Mouse (Mus musculus) liver, embryonic 14.5 days (tissue): ENCODE data around the gene Dut. TPM values are rescaled to one million over a fixed set of nuclear protein-coding genes. Genes with fewer than 3 reads are reported as not detected.

Experiments
- ATAC-seq: fragments of 200-750 bp; cut with Nextera tagmentation; 2 replicates; pipeline ENCODE4 v1.8.0; 2017; ENCODE audit warnings: moderate number of reproducible peaks, mild to moderate bottlenecking, moderate library complexity; ENCODE audit not compliant: insufficient read depth
- DNase-seq, 3 experiments: peaks; one replicate each; pipeline ENCODE4 v3.0.0-alpha.2; 2012 to 2013; ENCODE audit warnings: low read depth in 3 of 3, low spot score in 3 of 3
- H3K27ac ChIP-seq: fragments of 300-500 bp; sonication (generic); 2 replicates; pipeline ENCODE4 v1.5.1; 2014; ENCODE audit warnings: moderate library complexity, mild to moderate bottlenecking, control low read depth, inconsistent platforms
- H3K27me3 ChIP-seq: fragments of 300-500 bp; sonication (generic); 2 replicates; pipeline ENCODE4 v1.6.1; 2014; ENCODE audit warnings: mild to moderate bottlenecking, low read length, moderate library complexity; ENCODE audit not compliant: control insufficient read depth, insufficient read depth
- H3K36me3 ChIP-seq: fragments of 300-500 bp; sonication (generic); replicated peaks from 2 replicates; pipeline ENCODE4 v1.6.1; 2014; ENCODE audit warnings: low read depth; ENCODE audit not compliant: control insufficient read depth, insufficient read depth
- H3K4me1 ChIP-seq, 2 experiments: fragments of 200-500 bp in 1 of 2; fragments of 300-500 bp in 1 of 2; sonication (generic) in 1 of 2; replicated peaks; 2 replicates each; pipeline ENCODE4 v1.6.1; 2012 to 2014; ENCODE audit warnings: antibody characterized with exemption in 1 of 2, inconsistent platforms in 1 of 2, low read length in 1 of 2; ENCODE audit not compliant: control insufficient read depth in 2 of 2, insufficient read depth in 2 of 2
- H3K4me2 ChIP-seq: fragments of 300-500 bp; sonication (generic); 2 replicates; pipeline ENCODE4 v1.6.1; 2014; ENCODE audit warnings: low read depth, mild to moderate bottlenecking, control low read depth, moderate library complexity
- H3K4me3 ChIP-seq, 2 experiments: fragments of 200-500 bp in 1 of 2; fragments of 300-500 bp in 1 of 2; sonication (generic) in 1 of 2; 2 replicates each; pipeline ENCODE4 v1.5.1; 2012 to 2014; ENCODE audit warnings: low read depth in 2 of 2, low read length in 2 of 2, mild to moderate bottlenecking in 2 of 2, control low read depth in 1 of 2, inconsistent platforms in 1 of 2, moderate library complexity in 1 of 2; ENCODE audit not compliant: insufficient read depth in 1 of 2
- H3K9ac ChIP-seq: fragments of 300-500 bp; sonication (generic); replicated peaks from 2 replicates; pipeline ENCODE4 v1.6.1; 2014; ENCODE audit warnings: mild to moderate bottlenecking, control low read depth, moderate library complexity
- H3K9me3 ChIP-seq: fragments of 300-500 bp; sonication (generic); 2 replicates; pipeline ENCODE4 v1.6.1; 2016; ENCODE audit warnings: low read length, mixed read lengths; ENCODE audit not compliant: control insufficient read depth
- CTCF ChIP-seq: IDR thresholded peaks from 2 replicates; pipeline ENCODE4 v1.5.1; 2016; ENCODE audit warnings: antibody characterized with exemption, low read depth, control low read depth
- EP300 ChIP-seq: IDR thresholded peaks from 2 replicates; pipeline ENCODE4 v1.6.1; 2016; ENCODE audit warnings: antibody characterized with exemption, low read depth
- WGBS: fragments of 180-500 bp; shearing (Covaris S2); extraction: QIAGEN DNeasy Blood & Tissue Kit; methylation state at CpG from one replicate; pipeline ENCODE4 v1.1.7; 2014; ENCODE audit not compliant: insufficient replicate concordance; 5-methylcytosine and 5-hydroxymethylcytosine counted together
- polyA plus RNA-seq, 2 experiments: library from polyadenylated mRNA; depleted of rRNA in 1 of 2; stranded (reverse) in 1 of 2; unstranded in 1 of 2; fragments of >200 nt; fragmentation: Nextera tagmentation in 1 of 2; extraction: Ambion mirVana in 1 of 2; gene quantifications; 2 replicates each; pipeline versions ENCODE4 v1.2.1 to v1.2.3; 2012 to 2014

Gene Dut
- polyA plus RNA-seq, 2 experiments, result 89.0 to 138 TPM

DNA sequence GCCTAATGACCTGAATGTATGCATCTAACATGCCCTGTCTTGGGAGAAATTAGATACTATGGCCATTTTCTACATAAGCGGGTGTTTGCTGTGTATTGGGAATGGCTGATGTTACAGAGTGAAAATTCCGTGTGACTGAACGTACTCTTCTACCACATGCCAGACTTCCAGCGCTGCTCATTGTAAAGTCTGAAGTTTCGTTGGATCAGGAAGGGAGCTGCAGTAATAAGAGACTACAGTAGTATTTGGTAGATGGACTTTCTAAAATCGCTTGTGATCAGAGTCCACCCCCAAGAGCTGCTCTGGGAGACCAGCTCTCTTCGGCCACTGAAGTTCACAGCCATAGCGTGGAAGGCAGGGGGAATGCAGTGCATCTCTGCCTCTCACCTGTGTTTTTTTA, 1.3 kb downstream of the Dut start:
- peaks cover 18 to 21% of the 10 kb centered on the region in 2 experiments for H3K4me1 ChIP-seq
- peak overlapping the region; percentile 76 to 88 for H3K4me3 ChIP-seq
- H3K36me3 ChIP-seq, result peaks cover 38% of the 10 kb centered on the region
- no peaks in the 10 kb centered on the region for H3K9me3 ChIP-seq
- peak overlapping the region; percentile 67 for H3K27ac ChIP-seq
- 0% methylated on average over 8 of the region's 8 CpGs for WGBS
- no peaks in the 10 kb centered on the region for H3K27me3 ChIP-seq
- no peak for DNase-seq
- ATAC-seq, result no peak
- TF ChIP-seq EP300 (no peak), CTCF (no peak)
- H3K9ac ChIP-seq, result peak overlapping the region; percentile 87
- H3K4me2 ChIP-seq, result peak overlapping the region; percentile 78

DNA sequence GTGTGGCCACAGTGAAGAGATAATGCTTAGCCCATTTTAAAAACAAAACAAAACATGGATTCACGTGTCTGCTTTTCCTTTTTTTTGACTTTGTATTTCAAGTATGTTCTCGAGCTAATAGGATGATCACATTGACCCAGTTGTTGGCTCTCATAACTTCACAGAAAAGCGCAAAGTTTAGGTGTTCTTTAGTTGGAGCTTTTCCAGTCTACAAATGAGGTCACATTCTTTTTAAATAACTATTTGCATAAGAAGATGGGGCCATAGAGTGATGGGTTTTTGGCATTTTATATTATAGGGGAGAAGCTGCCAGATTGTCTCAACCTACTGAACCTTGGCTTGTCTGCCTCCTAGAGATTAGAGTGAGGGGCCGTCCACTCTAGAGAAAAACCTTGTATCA, 2.3 kb downstream of the Dut start:
- H3K27ac ChIP-seq, result no peak overlapping the region
- DNase-seq (no peak), ATAC-seq (no peak)
- peak overlapping the region; percentile 87 for H3K9ac ChIP-seq
- peaks cover 18 to 21% of the 10 kb centered on the region in 2 experiments for H3K4me1 ChIP-seq
- H3K4me3 ChIP-seq, result peak overlapping the region; percentile 76 to 88
- WGBS, result 32% methylated on average over 4 of the region's 4 CpGs
- no peaks in the 10 kb centered on the region for H3K27me3 ChIP-seq
- no peaks in the 10 kb centered on the region for H3K9me3 ChIP-seq
- TF ChIP-seq EP300, result no peak
- no peak for TF ChIP-seq CTCF
- H3K36me3 ChIP-seq, result peaks cover 49% of the 10 kb centered on the region
- H3K4me2 ChIP-seq, result peak overlapping the region; percentile 78

- ATAC-seq, result no peak
- no peak for TF ChIP-seq EP300
- peak; percentile 56 for TF ChIP-seq CTCF
- peaks cover 18 to 21% of the 10 kb centered on the region in 2 experiments for H3K4me1 ChIP-seq
- peak overlapping the region; percentile 76 to 88; a peak in 3 of 4 replicates for H3K4me3 ChIP-seq
- H3K36me3 ChIP-seq, result peaks cover 53% of the 10 kb centered on the region
- H3K27me3 ChIP-seq, result no peaks in the 10 kb centered on the region
- 68% methylated on average over 4 of the region's 4 CpGs for WGBS
- H3K9ac ChIP-seq, result peak overlapping the region; percentile 87
- peak overlapping the region; percentile 78 for H3K4me2 ChIP-seq
- no peak for DNase-seq
- H3K9me3 ChIP-seq, result no peaks in the 10 kb centered on the region
- H3K27ac ChIP-seq, result no peak overlapping the region
Observed at GRCm38 (mm10) chr2:125249874-125250273, 2.9 kb downstream of the Dut start.

GRCm38 (mm10) chr2:125251781-125252180, 4.8 kb downstream of the Dut start:
- ATAC-seq (no peak), DNase-seq (no peak)
- peak overlapping the region; percentile 11 for H3K4me2 ChIP-seq
- no peak overlapping the region for H3K27ac ChIP-seq
- TF ChIP-seq CTCF (peak; percentile 61), EP300 (no peak)
- no peak overlapping the region for H3K9ac ChIP-seq
- 72% methylated on average over 4 of the region's 4 CpGs for WGBS
- H3K9me3 ChIP-seq, result no peaks in the 10 kb centered on the region
- H3K4me3 ChIP-seq, result no peak overlapping the region
- peaks cover 70% of the 10 kb centered on the region for H3K36me3 ChIP-seq
- H3K27me3 ChIP-seq, result no peaks in the 10 kb centered on the region
- H3K4me1 ChIP-seq, result peaks cover 6 to 14% of the 10 kb centered on the region in 2 experiments

GRCm38 (mm10) chr2:125252275-125252674, 5.3 kb downstream of the Dut start:
- H3K4me1 ChIP-seq, result peaks cover 6 to 14% of the 10 kb centered on the region in 2 experiments
- H3K9me3 ChIP-seq, result no peaks in the 10 kb centered on the region
- H3K4me3 ChIP-seq, result no peak overlapping the region
- no peak for DNase-seq
- no peak for ATAC-seq
- TF ChIP-seq EP300 (no peak), CTCF (peak; percentile 64)
- no peaks in the 10 kb centered on the region for H3K27me3 ChIP-seq
- H3K9ac ChIP-seq, result no peak overlapping the region
- peaks cover 75% of the 10 kb centered on the region for H3K36me3 ChIP-seq
- no peak overlapping the region for H3K27ac ChIP-seq
- H3K4me2 ChIP-seq, result no peak overlapping the region
- 64% methylated on average over 2 of the region's 2 CpGs for WGBS
